Mouse (Mus musculus): ENCODE measurements at regions not wholly inside any gene's neighbourhood (a gene's known extent, or its start where the extent isn't known, plus 50 kb on each side); places are given as distances from the start of the nearest gene placed in this dataset.

DNA sequence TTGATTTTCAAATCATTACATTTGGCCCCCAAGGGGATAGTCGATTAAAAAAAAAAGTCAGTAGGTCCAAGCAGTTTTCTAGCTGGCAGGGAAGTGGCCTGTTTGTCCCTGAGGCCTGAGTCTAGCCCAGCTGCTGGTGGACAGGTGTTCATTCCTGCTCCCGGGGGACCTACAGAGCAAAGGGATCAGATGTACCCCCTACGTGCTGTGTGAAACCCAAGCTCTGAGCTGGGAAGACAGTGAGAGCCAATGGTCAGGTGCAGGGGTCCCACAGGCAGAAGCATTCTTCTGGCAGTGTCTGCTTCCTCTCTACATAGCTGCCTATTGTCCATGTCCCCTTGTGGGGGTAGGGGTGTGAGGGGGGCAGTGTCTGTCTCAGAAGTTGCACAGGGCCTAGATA, 653.2 kb upstream of the 3110018I06Rik start:
- no peak for ATAC-seq (replicated peaks; ENCODE audit: low read depth, poor library complexity, severe bottlenecking)

DNA sequence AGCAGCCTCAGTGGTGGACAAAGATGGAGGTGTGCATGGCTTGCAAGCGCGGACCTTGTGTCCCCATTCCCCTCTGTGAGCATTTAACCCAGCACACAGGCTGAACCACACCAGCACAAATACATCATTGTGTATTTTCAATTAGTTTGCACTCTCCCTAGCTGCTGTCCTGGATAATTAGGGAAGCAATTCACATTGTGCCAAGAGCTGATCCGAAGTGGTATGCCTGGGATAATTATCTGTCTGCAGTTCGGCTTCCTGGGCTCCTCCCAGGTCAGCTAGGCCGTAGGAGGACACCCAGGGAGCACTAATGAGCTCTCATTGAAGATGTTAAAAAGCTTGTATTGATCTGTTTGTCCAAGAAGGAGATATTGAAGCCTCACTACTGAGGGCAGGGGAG, 648.8 kb upstream of the 3110018I06Rik start:
- no peak for ATAC-seq (replicated peaks; ENCODE audit: low read depth, poor library complexity, severe bottlenecking)

DNA sequence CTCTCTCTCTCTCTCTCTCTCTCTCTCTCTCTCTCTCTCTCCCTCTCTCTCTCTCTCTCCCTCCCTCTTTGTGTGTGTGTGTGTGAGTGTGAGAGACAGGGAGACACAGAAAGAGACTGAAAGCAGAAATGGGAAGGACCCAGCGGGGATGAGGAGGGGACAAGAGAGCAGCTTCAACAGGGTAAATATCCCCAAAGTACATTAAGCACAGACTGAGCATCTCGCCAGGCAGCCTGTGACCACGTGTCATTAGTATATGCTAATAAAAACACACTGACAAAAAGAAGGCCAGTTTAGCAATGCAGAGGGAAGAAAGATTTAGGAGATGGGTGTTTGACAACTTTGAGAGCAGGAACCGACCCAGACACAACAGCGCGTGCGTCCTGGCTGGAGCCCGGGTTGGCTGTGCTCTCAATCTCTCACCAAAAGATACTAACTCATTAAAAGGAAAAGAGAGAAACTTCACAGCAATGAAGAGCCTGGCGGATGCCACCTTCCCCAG, 648.2 kb upstream of the 3110018I06Rik start:
- ATAC-seq (replicated peaks; ENCODE audit: low read depth, poor library complexity, severe bottlenecking): no peak

DNA sequence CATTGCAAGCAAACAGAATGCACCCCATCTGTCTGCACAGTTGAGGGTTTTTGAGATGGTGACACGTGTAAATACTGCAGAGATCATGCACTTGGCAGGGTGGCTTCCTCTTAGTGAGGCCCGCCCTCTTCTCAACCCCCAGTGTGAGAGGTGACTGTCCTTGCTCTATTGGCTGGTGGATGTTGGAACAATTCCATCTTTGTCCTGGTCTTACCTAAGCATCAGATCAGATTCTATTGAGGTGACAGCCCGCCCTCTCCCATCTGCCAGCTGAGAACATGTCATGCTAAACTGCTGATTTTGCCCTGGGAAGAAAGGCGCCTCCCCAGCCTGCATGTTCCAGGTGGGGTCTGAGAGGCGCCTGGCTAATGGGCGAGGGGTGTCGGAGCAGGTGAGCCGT, 646.4 kb upstream of the 3110018I06Rik start:
- ATAC-seq (replicated peaks; ENCODE audit: low read depth, poor library complexity, severe bottlenecking): no peak

DNA sequence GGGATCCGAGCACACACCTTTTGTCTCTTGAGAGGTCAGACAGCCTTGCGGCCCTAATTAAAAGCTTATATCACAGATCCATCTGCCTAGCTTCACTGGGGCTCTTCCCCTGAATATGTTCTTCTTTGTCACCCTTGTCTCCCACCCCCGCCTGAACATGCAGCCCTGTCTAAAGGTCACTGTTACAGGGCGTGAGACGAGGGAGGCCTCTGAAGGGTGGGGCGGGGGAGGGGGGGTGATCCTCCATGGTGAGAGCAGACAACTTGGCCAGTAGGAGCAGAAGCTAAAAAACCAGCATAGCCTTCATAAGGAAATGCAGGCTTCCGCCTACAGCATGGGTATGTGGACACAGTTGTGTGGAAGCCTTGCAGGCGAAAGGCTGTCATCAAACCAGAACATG, 646.0 kb upstream of the 3110018I06Rik start:
- no peak for ATAC-seq (replicated peaks; ENCODE audit: low read depth, poor library complexity, severe bottlenecking)

DNA sequence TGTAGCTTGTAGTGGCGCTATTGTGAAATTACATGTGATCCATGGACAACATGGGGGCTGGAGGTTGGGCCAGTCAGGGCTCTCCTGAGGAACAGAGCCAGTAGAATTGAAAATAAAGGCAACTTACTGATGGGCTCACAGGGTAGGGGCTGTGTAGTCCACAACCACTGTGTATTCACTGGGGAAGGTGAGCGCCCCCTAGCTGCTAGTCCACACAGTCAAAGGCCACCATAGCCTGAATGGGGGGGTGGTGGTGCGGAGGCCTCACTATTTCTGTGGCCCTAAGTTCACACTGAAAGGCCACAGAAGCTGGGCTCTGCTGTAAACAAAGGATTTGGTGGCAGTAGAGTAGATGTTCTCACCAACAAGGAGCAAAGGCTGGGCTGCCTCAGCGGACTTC, 636.8 kb upstream of the 3110018I06Rik start:
- no peak for ATAC-seq (replicated peaks; ENCODE audit: low read depth, poor library complexity, severe bottlenecking)

DNA sequence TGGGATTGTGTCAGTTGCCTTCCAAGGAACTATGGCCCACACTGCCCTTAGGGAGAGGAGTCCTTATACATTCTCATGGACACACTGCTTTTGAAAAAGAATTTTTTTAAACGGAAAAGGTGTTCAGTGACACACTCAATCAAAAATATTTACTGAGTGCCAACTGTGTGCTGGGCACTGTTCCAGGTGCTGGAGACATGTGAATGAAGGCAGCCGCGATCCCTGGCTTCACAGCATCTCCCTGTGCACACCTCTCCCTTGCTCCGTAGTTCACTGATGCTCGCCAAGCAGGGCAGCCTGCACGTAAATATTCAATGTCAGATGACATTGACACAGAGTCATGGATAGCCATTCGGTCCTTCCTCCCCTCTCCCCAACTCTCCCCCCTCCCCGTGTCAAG, 635.7 kb upstream of the 3110018I06Rik start:
- ATAC-seq (replicated peaks; ENCODE audit: low read depth, poor library complexity, severe bottlenecking): no peak

DNA sequence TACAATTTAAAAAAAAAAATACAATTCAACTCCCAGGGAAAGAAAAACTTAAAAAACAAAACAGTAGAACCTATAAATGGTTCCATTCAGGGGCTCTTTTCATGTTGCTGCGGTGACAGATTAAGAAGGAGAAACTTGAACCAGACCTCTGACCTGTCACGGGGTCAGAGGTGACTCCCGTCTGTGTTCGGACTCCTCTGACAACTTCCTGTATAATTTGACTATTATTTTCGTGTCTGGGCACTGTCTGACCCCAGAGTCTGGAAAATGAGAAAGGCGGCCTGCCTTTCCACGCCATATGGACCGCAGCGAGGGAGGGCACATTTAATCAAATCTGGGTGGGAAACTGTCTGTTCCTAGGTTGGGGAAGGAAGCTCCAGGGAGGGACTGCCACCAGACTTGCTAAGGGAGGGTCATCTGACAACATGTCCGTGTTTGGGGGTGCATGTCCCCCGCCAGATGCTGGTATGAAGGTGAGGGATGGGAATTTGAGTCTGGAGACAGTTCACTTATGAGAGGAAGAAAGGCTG, 634.7 kb upstream of the 3110018I06Rik start:
- ATAC-seq (replicated peaks; ENCODE audit: low read depth, poor library complexity, severe bottlenecking): no peak

DNA sequence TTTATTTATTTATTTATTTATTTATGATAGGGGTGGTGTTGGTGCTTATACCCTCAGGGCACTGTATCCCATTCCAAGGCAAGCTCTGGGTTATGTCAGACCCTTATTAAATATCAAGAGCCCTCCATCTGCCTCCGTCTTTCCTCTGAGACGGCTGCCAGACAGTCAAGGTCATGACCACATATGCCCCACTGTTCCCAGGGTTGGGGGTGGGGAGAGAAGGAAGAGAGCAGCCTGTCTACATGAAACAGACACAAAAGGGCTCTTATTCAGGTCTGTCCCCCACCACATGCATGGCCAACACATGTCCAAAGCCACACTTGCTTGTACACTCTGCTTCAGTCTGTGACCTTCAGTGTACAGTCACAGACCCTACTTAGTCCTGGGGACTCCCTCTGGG, 632.9 kb upstream of the 3110018I06Rik start:
- ATAC-seq (replicated peaks; ENCODE audit: low read depth, poor library complexity, severe bottlenecking): no peak

DNA sequence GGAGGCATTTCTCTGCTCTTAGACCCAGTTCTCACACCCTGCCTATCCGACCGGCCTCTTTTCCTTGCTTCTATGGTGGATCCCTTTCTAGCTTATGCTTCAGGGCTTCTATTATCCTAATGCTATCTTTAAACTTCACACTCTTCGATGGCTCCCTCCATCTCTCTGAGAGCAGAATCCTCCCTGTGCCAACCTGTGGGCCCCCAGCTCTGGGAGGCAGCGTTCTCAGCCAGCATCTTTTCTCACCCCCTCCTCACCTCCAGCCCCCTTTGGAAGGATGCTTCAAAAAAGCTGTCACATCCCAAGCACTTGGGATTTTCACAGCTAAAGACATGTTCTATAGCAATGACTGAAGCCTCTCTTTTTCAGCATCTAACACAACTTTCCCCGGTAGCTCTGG, 626.8 kb upstream of the 3110018I06Rik start:
- ATAC-seq (replicated peaks; ENCODE audit: low read depth, poor library complexity, severe bottlenecking): no peak

DNA sequence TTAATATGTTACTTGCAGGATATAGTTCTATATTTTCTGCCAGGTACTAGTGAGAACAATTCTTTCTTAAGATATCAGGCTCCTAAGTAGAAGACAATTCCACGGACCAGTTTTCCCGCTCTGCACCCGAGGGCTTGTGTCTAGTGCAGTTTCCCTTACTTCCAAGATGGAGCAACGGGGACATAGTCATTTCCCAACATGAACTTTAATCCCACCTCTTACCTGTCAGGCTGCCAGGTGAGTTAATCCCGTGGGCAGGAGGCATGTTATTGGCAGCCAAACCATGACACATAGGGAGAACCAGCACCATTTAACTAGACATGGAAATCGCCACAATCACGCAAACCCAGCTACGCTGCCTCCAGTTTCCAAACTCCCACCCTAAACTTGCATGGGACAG, 624.4 kb upstream of the 3110018I06Rik start:
- ATAC-seq (replicated peaks; ENCODE audit: low read depth, poor library complexity, severe bottlenecking): no peak

DNA sequence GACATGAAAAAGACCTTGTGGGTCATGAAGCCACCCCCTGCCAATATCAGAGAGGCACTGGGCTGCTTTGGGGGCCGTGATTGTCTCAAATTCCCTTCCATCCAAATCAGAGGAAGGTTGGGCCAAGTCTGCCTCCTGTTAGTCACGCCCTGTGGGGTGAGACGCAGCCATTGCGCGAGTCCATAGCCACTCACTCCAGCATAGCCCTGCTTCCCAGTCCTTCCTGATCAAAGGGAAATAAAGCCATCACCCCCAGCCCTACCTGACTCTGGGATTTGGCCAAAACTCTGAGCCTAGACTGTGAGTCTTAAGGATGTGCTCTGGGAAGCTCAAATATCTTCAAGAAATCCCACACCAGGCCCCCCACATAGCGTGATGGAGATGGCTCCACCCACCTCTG, 620.4 kb upstream of the 3110018I06Rik start:
- ATAC-seq (replicated peaks; ENCODE audit: low read depth, poor library complexity, severe bottlenecking): no peak

DNA sequence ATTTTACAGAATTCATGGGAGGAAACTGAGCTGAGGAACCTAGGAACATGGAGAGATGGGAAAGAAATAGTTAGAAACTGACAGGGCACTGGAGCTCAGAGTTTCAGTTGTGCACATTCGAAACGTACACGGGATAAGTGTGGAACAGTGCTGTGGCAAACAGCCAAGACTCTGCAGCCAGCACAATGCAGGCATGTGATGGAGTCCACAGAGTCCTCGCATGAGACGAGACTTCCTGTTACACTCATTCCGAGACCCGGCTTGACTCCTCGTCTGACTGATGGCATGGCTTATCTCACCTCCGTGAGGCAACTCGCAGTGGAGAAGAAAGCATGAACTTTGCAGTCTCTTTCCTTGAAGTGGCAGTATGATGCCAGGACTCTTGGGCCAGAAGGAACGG, 617.0 kb upstream of the 3110018I06Rik start:
- ATAC-seq (replicated peaks; ENCODE audit: low read depth, poor library complexity, severe bottlenecking): no peak

DNA sequence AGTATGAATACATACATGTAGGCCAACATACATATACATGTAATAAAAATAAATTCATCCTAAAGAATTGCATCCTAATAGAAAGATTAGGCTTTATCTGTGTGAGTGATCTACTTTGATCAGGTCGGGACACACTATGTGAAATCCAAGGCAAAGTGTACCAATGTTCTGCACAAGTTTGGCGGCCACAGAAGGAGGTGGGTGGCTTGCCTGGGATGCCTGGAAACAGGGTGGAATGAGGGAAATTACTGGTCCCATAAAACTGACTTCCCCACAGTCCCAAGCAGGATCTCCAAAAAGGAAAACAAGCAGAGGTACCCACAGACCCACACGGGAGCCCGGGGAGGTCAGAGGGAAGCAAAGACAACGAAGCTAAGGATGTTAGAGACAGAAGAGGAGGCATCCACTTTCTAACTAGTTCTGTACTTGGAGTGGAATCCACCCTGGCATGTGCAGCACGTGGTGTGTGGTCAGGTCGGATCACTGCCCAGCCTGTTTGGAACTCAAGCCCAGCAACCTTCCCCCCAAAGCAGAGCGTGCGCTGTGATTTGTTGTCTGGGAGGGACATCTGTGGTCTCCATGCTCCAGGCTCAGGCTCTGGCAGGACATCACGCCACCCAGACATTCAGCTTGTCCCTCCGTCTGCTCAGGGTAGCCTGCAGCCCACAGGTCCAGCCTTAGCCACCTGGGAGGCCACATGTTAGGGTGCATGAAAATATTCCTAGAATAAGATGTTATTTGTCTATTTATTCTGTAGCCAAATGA, 615.3 kb upstream of the 3110018I06Rik start:
- no peak for ATAC-seq (replicated peaks; ENCODE audit: low read depth, poor library complexity, severe bottlenecking)

DNA sequence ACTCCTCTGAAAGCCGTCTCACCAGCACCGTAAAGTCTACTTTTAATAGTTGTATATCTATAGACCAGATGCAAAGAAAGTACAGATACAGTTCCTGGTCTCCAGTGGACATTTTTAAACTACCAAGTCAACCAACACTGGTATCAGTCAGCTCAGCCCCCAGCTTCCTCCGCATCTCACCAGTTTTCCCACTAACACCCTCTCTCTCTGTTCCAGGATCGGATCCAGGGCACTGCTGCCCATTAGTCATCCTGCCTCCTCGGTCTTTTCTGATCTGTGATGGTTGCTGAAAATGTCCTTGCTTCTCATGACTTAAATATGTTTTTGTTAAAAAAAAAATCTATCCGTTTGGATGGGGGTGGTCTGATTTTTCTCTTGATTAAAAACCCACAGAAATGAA, 598.1 kb upstream of the 3110018I06Rik start:
- no peak for ATAC-seq (replicated peaks; ENCODE audit: low read depth, poor library complexity, severe bottlenecking)

DNA sequence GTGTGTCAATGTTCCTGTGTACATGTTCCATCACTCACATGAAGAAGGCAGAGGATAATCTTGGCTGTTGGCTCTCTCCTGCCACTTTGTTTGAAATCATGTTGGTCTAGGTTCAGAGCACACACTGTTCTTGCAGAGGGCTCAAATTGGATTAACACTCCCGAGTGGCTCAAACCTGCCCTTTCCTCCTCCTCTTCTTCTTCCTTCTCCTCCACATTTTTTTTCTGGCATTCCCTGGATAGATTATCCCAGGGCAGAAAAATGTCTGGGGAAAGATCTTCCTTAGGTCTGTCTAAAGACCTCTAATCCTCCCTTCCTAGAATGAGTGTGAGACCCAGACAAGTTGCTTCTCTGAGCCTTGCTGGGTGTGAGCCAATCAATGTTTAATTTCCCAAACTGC, 594.4 kb upstream of the 3110018I06Rik start:
- ATAC-seq (replicated peaks; ENCODE audit: low read depth, poor library complexity, severe bottlenecking): no peak

DNA sequence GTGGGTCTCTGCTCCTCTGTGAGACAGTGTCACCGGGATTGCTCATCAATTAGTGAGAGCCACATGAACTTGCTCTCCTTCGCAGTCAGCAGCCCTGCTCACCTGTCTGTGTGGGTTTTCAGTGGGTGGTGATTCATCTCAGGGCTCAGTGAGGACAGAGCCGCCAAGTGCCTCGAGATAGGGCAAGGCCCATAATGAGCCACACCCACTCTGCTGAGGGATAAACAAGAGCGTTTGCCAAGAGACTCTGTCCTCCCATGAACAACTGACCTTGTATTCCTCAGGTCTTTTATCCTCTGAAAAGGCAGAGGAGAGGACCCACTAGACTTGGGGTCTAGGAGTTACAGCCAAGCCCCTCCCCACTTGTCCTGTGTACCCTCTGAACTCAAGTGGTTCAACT, 584.2 kb upstream of the 3110018I06Rik start:
- ATAC-seq (replicated peaks; ENCODE audit: low read depth, poor library complexity, severe bottlenecking): no peak

DNA sequence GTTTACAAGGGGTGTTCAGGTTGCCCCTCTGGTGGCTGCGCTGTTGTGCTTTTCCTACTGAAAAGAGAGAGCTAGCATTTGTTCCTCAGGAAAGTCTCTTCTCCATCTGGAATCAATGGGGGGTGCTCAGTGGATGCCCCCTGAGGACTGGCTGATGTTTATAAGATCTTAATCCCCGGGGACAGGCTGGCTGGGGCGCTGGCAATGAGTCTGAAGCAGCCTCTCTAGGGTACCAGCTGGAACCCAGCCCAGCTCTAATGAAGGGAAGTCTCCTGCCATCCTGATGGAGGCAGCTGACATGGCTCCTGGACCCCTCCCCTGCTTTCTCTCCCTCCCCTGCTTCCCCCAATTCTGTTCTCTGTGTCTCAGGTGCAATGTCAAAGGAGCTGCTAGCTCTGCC, 575.6 kb upstream of the 3110018I06Rik start:
- ATAC-seq (replicated peaks; ENCODE audit: low read depth, poor library complexity, severe bottlenecking): no peak

DNA sequence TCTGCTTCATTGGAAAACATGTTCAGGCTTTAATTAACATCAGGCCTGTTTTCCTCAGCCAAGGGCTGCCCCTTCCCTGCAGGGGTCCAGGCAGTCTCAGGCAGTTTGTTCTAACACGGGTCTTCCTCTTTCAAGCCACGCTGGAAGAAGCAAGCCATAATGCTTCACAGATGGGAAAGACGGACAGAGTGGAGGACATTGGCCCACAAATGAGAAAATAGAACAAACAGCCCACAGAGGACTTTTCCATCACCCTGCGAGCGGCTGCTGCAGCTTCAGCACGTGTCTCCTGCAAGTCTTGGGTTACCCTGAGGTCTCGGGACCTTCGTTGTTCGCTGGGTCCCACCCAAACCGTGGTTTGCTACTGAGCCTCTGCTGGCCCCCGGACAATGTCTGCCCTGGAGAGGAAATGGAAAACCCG, 565.9 kb upstream of the 3110018I06Rik start:
- ATAC-seq (replicated peaks; ENCODE audit: low read depth, poor library complexity, severe bottlenecking): no peak

DNA sequence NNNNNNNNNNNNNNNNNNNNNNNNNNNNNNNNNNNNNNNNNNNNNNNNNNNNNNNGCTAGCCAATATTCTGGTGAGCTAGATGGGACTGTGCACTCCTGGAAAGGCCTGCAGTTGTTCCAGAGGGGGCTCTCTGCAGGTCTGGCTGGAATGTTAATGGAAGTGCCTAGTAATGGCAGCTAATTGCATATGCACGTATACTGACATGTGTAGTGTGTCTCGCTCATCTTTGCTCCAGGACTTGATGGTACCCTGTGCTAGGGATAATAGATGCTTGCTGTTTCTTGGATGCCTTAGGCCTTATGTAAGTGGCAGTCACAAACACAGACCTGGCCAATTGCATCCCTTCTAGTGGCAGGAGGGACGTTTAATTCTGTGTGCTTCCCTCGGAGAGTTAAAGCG, 560.0 kb upstream of the 3110018I06Rik start:
- ATAC-seq (replicated peaks; ENCODE audit: low read depth, poor library complexity, severe bottlenecking): no peak

DNA sequence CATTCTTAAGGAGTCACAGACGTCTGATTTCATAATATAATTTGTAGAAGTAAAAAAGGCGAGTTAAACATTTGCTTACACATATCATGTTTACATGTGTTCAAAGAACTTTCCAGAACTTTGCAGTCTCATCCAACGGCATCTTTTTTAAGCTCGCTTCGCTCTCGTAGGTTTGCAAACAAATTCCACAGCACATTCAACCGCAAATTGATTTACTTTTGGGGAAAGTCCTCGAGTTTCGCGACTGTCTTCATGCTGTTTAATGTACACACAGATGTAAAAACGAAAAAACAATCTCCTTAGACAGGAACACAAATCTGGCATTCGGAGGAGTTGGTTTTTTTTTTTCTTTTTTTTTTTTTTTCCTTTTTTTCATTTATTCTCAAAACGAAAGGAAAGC, 559.3 kb upstream of the 3110018I06Rik start:
- ATAC-seq (replicated peaks; ENCODE audit: low read depth, poor library complexity, severe bottlenecking): no peak

DNA sequence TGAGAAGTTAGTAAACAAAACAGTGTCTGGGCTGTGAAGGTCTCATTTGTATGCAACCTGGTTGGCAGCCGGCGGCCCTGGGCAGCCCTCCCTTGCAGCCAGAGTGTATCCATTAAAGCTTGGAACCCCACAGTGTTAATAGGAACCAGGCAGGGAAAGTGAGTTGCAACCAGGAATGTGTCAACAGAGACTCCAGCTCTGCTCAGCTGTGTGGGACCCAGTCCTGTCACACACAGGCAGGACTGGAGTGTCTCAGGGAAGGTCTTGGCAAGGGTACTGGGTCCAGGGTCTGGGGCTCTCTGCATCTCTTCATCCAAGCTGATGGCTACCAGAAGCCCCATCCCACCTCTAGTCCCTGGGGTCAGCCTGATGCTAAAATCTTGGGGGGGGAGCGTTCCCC, 556.8 kb upstream of the 3110018I06Rik start:
- ATAC-seq (replicated peaks; ENCODE audit: low read depth, poor library complexity, severe bottlenecking): no peak

Measured in common myeloid progenitor, adult 5-6 weeks (primary cell).